Comparison of ENCODE assay signal across 22 mouse cellular contexts in the genomic region with DNA sequence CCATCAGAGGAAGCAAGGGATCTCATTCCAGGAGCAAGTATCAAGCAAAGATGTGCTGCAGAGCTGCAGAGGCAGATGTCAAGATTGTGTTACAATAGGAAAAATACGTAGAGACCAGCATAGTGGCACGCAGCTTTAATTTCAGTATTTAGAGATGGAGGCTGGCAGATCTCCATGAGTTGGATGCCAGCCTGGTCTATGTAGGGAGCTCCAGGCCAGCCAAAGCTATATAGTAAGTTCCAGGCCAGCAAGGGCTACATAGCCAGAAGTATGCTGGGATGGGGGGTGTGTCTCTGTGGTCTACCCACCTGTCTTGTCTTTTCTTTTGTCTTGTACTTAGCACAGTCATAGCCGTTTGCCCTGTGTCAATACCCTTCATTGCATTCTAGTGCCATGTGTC. TPM values are rescaled to one million over a fixed set of nuclear protein-coding genes. Genes with fewer than 3 reads are reported as not detected.
"Had no signal": no experiment of that assay in that cellular context is flagged by ENCODE, and none has a peak within 500 bp of the region (broad histone marks: within the 10 kb centered on the region; RNA-seq: fewer than 3 reads in every experiment).

No protein-coding gene starts in this region.

- H3K27me3 ChIP-seq: limb, embryonic 12.5 days; limb, embryonic 15.5 days; midbrain, embryonic 12.5 days; midbrain, embryonic 15.5 days; neural tube, embryonic 12.5 days; neural tube, embryonic 15.5 days; stomach, embryonic 15.5 days had no signal

- H3K4me1 ChIP-seq: limb, embryonic 12.5 days; limb, embryonic 15.5 days; midbrain, embryonic 12.5 days; midbrain, embryonic 15.5 days; neural tube, embryonic 12.5 days; neural tube, embryonic 15.5 days; stomach, embryonic 15.5 days had no signal

- DNase-seq: kidney, postnatal 25 days; layer of hippocampus, adult 9-11 months; liver, postnatal 0 days; right cerebral cortex, adult 18-20 months; right cerebral cortex, postnatal 14 days; right cerebral cortex, postnatal 4 days; spleen, adult 18-20 months; thymus, postnatal 25 days had no signal

- H3K27ac ChIP-seq: kidney, postnatal 0 days; layer of hippocampus, adult 2 months; limb, embryonic 12.5 days; limb, embryonic 15.5 days; liver, embryonic 14.5 days; macrophage; midbrain, embryonic 12.5 days; midbrain, embryonic 15.5 days; neural tube, embryonic 12.5 days; neural tube, embryonic 15.5 days; stomach, embryonic 15.5 days had no signal

- H3K4me3 ChIP-seq: layer of hippocampus, adult 2 months; limb, embryonic 12.5 days; limb, embryonic 15.5 days; midbrain, embryonic 12.5 days; midbrain, embryonic 15.5 days; neural tube, embryonic 12.5 days; neural tube, embryonic 15.5 days; stomach, embryonic 15.5 days had no signal

- H3K36me3 ChIP-seq: limb, embryonic 12.5 days; limb, embryonic 15.5 days; midbrain, embryonic 12.5 days; midbrain, embryonic 15.5 days; neural tube, embryonic 12.5 days; neural tube, embryonic 15.5 days; stomach, embryonic 15.5 days had no signal

RNA-seq across cellular contexts. Expression of gene Plb1, which starts 28.7 kb away (rescaled TPM):
- total RNA-seq: megakaryocyte, adult 5-6 weeks had no signal
- polyA plus RNA-seq: kidney, embryonic 14.5 days; liver, embryonic 11.5 days; neural tube, embryonic 12.5 days; neural tube, embryonic 15.5 days had no signal
